Mouse (Mus musculus) forelimb bud, embryonic 11.5 days (tissue): Measurements from ENCODE around the gene Lrtm2.
"Not testable (repeated sequence)": the region's sequence is repeated elsewhere in the genome, so short reads cannot be mapped to it uniquely, and the experiment has no call there.

Source experiments
- DNase-seq: peaks from one replicate; pipeline ENCODE4 v3.0.0-alpha.2; 2012; ENCODE audit warnings: low read depth, low spot score

Gene Lrtm2

DNA sequence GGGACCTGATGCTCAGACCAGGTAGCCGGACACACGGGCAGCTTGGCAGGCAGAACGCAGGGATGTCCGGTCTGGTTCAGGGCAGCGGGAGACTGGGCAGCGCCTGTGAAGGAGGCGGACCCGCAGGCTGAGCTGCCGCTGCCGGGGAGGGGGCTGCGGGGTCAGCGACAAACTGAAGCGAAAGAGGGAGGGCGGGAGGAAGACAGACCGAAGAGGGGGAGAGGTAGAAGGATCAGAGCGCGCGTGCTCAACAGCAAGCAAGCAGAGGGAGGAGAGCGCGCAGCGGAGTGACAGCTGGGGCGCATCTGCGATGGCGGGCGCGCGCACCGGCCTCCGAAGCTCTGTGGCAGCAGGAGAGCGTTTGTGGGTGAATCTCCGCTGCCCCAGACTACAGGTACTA, at the start of gene Lrtm2:
Lrtm2 (minus strand) TSS at position 261 of the 400 bp plus-strand sequence.
- DNase-seq, result no peak

DNA sequence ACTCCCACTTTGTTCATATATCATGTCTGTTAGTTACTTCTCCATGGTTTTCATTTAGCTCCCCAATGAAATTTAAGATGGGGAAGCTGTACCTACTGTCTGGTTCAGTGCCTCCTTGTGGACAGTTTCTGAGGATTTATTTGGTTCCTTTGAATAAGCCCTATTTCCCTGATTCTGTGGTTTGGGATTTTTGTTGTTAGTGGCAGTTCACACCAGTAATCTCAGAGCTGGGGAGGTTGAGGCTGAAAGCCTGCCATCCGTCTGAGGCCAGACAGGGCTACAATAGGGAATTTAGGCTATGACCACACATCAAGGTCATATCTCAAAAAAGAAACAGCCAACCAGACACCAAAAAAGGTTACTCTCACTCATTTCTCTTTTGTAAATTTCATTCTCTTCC, 48.1 kb upstream of the Lrtm2 start:
- no peak for DNase-seq

DNA sequence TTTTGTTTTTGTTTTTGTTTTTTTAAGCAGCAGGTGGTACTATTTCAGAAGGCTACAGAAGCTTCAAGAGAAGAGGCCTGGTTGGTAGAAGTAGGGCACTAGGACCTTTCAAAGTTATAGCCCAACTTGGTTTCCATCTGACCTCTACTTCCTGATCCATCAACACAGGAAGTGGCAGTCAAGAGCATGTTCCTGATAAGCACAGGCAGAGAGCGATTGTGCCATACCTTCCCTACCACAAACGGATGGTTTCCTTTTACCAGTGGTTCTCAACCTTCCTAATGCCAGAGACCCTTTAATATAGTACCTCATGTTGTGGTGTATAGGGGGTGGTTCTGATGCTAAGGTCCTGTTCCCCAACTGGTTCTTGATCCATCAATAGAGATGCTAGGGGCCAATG, 47.0 kb upstream of the Lrtm2 start:
- DNase-seq, result no peak

DNA sequence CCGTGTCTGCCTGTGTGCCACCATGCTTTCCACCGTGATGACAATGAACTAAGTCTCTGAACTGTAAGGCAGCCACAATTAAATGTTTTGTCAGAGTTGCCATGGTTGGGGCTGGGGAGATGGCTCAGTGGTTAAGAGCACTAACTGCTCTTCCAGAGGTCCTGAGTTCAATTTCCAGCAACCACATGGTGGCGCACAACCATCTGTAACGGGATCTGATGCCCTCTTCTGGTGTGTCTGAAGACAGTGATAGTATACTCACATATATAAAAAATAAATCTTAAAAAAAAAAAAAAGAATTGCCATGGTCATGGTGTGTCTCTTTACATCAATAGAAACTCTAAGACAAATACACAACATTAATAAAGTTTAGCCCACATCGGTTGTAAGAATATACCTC, 44.5 kb upstream of the Lrtm2 start:
- no peak for DNase-seq

DNA sequence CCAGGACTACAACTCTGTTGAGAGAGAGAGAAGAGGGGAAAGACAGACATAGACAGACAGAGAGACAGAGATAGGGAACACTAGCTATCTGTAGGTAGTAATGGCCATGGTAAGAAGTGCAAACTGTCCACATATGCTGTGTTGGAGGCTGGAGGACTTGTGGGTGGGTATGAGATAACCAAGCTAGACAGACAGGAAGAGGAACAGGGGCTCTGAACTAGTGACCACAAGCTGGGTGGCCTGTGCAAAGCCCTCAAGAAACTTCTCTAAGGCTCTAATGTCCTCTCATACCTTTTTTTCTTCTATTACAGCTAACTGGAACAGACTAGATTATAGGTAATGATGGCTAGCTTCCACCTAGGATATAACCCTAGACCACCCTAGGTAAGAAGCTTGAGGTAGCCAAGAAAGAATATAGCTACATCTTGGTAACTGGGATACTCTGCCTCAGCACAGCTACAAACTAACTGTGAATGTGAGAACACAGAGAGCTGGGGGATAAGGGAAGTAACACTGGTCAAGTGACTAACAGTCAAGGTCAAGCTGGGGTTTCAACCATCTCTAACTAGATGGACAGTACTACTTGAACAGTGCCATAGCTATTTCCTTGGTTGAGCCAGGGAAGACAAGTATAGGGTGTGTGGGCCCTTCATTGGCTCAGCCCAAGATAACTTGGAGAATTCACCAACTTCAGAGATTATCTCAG, 42.6 kb upstream of the Lrtm2 start:
- DNase-seq, result no peak

DNA sequence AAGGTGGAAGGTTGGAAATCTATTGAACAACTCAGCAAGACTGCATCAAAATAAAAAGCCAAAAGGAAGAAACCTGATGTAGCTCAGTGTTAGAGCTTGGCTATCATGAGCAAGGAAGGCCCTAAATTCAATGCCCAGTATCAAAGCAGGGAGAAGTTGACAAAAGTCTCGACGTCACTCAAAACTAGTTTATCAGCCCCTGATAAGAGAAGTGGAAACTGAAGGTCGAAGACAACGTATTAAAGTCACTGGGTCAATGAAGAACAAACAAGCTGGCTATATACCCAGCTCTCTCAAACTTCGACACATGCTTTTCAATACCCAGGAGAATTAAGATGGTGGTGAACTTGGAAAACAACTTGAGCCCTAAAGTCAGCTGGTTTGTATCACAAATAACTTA, 41.7 kb upstream of the Lrtm2 start:
- DNase-seq, result no peak

DNA sequence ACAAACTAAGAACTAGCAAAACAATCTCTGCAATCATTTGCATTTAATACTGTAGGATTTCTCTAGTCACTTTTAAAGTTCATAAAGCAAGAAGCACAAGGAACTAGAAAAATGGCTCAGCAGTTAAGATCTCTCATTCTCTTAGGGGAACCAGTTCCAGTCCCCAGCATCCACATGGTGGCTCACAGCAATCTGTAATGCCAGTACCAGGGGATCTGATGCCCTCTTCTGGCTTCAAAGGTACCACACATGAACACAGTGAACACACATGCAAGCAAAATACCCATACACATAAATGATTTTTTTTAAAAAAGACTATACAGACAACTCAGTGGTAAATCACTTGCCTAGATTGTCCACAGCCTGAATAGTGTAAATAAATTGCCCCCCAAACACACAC, 41.1 kb upstream of the Lrtm2 start:
- DNase-seq, result no peak

DNA sequence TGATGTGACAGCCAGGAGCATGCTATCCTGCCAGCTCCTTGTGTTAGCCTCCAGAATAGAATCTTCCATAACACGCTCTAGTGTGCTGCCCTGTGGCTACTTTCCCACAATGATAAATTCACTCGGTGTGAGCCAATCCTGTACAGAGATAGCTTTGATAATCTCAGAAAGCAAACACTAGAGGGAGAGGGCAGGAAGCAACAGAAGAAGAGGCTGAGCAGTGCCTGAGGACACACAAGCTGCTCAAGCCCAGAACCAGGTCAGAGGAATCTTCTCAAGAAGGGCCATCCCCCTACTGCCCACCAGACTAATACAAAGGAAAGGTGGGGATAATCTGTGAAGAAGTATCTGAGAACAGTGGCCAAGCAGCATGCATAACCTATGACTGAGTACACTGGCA, 36.8 kb upstream of the Lrtm2 start:
- no peak for DNase-seq

DNA sequence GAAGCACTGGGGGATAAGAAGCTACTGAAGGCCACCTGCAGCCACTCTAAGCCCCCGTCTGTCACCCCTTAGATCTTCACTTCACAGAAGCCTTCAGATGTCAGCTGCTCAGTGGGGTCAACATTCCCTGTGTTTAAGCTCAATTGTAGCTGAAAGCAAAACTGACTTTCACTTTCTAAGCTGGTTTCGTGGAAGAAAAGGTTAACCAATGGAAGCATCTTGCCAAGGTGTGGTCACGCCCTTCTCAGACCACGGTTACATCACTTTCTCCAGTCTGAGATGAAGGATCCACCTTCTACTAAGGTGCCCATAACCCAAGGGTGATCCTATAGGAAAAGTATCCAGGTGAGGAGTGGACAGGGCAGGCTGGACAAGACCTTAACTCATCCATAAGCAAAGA, 36.2 kb upstream of the Lrtm2 start:
- DNase-seq, result not testable (repeated sequence)

DNA sequence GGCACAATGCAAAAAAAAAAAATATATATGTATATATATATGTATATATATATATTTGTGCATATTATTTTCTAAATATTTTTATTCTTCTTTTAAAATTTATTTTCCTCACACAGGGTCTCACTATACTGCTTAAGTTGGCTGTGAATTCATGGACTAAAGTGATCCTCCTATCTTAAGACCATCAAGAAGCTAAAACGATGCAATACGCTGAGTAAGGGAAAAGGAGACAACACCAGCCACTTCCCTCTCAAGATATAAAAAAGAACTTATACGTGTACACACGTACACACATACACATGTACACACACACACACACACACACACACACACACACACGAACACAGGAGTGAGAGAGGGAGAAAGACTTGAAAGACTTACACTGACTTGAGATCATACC, 33.0 kb upstream of the Lrtm2 start:
- no peak for DNase-seq

DNA sequence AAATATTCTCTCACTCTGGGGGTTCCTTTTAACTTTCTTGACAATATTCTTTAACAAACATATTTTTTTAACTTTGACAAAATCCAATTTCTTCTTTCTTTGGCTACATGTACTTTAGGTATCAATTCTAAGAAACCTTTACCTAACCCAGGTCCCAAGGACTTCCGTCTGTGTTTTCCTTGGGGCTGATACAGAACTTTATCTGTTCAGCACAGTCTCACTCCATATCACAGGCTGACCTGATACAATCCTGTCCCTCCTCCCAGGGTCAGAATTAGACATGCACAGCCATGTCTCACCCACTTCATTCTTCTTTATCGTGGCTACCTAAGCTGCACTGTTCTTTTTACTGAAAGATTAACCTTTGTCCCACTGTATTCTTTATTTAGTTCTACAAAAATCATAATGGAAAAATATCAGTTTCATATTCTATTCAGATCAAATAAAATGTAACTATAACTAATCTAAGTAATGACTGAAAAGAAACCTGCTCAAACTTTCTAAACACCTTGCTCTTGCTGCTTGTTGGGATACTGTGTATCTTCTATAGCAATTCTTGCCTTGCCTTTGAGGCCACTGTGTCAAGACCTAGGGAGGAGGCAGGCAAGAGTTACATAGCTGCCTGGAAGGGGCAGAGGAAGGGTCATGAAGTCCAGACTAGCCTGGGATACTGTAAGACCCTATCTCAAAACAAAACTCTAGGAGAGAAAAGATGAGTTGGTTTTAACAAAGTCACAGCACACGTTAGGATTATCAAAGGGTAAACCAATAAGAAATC, 30.5 kb upstream of the Lrtm2 start:
- DNase-seq, result no peak

DNA sequence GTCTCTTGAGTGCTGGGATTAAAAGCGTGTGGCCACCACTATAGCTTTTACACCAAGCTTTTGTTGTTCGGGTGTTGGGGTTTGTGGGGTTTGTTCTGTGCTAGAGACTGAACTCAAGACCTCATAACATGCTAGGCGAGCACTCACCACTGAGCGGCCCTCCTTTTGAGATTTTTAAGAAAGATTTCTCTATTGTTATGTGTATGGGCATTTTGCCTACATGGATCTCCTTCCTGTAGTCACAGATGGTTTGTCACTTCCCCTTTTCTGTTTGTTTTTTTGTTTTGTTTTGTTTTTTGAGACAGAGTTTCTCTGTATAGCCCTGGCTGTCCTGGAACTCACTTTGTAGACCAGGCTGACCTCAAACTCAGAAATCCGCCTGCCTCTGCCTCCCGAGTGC, 29.7 kb upstream of the Lrtm2 start:
- not testable (repeated sequence) for DNase-seq

DNA sequence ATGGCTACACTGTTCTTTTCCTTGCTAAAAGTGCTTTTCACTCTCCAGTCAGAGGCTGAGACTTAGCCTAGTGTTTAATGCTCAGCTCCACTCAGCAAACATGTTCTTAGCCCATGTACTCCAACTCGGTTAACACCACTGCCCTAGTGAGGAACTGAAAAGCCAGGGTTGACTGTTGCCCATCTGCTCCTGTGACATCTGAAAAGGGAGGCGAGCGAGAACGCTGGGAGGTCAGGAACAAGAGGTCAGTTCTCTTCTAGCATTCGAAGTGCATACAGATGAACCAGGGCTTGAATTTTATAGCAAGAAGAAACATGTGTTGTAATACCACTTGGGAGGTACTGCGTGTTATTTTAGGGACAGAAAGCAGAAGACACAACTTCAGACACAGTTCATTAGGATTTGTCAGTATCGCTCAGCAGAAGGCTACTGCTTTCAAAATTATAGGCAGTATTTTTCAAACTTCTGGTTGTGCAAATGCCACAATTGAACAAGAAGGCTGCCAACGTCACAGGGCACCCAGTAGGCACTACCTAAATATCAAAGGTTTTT, 27.5 kb upstream of the Lrtm2 start:
- DNase-seq, result no peak

DNA sequence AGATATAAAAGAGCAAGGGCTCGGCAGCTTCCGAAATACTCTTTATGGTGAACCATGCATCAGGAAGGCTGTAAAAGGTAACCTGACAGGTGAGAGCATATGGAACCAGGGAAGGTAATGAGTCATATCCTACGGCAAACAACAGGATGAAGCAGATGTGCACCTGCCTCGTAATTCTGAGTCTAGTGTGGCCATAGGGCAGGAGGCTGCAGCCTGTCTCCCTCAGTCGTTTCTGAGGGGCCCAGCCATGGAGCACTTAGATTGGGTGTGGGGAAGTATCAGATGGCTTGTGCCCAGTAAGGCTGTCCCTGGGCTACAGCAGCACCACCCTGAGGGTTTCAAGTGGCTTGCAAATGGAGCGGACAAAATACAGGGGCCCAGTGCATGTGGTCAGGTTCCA, 21.9 kb upstream of the Lrtm2 start:
- no peak for DNase-seq

DNA sequence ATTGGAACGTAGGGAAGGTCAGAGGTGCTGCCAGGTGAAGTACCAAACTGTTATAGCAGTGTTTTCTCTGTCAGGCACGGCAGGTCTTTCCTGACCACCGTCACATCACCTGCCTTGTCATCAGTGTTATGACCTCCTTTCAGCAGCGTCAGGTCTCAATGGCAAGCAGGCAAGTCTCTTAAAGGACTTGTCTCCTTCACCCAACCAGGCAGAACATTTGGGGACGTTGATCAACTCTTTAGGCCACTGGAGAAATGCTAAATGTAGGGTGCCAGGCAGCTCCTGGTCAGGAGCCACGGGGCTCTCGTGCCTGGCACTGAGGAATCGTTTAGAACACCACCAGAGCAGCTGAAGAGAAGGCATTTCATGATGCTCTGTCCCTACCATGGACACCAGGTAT, 21.1 kb upstream of the Lrtm2 start:
- no peak for DNase-seq

DNA sequence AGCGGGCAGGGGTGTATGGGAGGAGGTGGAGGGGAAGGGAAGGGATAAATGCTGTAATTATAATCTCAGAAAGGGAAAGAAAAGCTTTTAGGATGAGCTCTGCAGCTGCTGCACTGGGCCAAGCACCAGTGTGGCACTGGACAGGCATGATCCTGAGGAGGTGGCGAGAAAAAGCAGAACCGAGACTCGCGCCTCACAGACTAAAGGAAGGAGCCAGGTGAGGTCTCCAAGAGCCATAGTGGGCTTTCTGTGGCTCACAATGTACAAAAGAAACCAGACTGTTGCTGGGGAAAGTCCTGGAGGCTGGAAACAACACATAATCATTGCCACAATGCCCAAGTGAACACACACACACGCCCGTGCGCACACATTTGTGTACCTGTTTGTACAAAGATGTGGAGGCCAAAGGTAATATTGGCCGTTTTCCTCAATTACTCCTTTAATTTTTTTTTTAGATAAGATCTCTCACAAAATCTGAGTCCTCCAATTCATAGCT, 20.2 kb upstream of the Lrtm2 start:
- no peak for DNase-seq

DNA sequence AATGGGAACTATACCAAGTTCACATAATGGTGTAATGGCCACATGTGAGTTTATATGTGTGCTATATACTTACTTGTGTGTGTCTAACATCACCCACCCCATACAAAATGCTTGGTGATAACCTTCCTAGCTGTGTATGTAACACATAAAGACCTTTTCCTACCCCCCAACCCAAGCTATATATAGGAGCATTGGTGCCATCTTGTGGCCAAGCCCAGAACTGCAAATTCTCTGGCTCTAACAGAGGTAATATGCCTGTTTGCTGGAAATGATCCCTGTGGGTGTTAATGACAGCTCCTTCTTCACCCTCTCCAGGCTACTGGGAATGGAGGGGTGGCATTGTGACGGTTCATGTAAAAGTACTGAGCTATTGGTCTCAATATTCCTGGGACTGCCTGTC, 17.7 kb upstream of the Lrtm2 start:
- DNase-seq, result peak; percentile 82

DNA sequence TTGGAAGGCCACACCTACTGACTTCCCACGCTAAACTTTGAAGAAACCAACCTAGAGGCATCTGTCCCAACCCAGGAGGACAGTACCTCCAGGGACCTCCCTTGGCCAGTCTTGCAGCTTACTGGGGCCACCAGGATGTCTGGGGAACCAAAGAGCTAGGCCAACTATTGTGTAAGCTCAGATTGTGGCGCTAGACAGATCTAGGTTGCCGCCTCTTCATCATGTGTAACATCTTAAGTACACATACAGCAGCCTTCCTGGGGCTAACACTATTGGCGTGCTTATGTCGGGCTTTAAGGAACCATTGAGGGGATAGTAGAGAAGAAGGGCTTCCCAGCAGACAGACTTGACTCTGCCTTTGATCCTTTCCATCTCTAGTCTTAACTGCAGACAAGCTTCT, 17.2 kb upstream of the Lrtm2 start:
- DNase-seq, result no peak

DNA sequence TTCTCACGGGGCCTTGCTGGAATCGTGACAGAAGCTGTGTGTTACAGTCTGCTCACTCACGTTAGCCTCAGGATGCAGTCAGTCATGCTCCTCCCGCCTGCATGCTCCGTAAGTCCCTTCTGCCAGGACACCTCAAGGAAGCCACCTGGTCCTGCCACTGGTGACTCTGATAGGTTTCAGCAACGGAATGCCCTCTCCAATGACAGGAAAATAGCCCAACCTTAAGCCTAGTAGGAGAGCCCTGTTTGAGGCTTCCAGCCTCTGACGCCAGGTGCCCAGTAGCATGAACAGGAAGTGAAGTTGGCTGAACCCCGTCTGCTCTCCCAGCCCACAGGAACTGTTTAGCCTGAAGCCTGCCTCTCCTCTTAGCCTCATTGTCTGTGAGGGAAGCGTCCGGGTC, 15.7 kb upstream of the Lrtm2 start:
- no peak for DNase-seq

DNA sequence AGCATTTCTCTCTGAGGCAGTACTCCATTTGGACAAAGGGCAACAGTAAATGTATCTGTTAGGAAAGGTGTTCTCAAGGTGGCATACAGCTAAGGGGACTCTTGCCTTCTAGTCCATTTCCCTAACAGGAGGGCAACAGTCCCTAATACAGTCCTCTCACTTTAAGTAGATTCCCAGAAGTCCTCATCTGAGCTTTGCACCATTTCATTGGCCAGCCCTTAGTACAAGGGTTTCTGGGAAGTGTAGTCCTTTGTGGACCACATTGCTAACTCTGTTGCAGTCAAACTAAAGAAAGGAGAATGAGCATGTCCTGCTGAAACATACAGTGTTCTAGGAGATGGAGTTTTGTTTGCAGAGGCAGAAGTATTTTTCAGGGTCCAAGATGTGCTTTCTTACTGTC, 10.8 kb upstream of the Lrtm2 start:
- DNase-seq, result no peak

DNA sequence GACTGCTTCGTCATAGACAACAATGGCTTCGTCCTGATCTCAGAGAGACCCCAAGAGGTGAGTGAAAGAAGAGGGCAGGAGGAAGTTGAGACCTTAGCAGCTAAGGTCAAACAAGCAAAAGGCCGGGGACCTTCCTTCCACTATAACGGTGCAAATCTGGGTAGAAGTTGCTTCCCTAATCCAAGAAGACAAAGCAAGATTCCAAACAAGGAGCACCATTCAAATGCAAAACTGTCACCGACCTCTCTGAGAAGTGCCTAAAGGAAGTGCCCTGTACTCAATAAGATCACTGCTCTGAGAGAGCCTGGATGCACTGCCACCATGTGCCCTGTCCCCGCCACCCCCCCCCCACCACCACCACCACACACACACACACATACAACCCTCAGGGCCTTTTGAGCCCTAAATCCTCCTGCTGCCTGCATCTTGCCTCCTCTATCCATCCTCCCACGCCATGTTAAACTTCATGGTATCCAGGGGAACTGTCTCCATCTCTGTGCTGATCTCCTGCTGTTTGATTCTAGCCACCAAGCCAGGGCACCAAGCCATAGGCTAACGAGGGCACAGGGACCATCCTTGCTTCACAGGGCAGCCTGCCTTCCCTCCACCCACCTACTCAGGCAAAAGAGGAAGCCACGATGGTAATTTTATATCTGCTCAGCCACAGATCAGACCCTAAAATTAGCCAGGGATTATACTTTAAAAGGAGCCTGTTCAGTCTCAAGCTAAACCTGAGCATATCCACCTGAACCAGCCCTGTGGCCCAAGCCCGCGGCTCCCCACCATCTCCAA, 7.8 kb upstream of the Lrtm2 start:
- no peak for DNase-seq

DNA sequence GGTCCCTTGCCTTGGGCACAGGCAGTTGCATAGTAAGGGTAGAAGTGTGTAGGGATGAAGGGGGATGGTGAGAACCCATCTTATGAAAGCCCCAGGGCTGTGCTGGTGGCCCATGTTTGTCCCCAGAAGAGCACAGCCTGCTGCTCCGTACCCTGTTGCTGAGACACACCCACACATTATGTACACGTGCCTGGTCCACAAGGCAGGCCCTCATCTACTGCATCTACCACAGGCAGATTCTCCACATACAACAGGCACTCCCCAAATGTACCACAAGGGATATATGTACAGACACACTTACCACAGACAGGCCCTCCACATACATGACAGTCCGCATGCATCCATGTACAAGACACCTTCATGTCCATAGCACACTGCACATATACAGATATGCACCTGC, 6.7 kb upstream of the Lrtm2 start:
- no peak for DNase-seq
